Mouse (Mus musculus) neural tube, embryonic 11.5 days (tissue): ENCODE measurements around the gene Rap1b. TPM values are rescaled to one million over a fixed set of nuclear protein-coding genes. Genes with fewer than 3 reads are reported as not detected.

Experiments
- ATAC-seq: fragments of 200-750 bp; cut with Nextera tagmentation; 2 replicates; pipeline ENCODE4 v1.8.0; 2017; ENCODE audit warnings: moderate number of reproducible peaks, mild to moderate bottlenecking, moderate TSS enrichment, moderate library complexity; ENCODE audit not compliant: insufficient read depth, low FRiP score, low TSS enrichment
- DNase-seq: peaks from one replicate; pipeline ENCODE4 v3.0.0-alpha.2; 2015; ENCODE audit warnings: low spot score
- H3K27ac ChIP-seq: fragments of 300-500 bp; sonication (generic); 2 replicates; pipeline ENCODE4 v1.5.1; 2014; ENCODE audit warnings: low read depth, mild to moderate bottlenecking, low read length
- H3K27me3 ChIP-seq: fragments of 300-500 bp; sonication (generic); 2 replicates; pipeline ENCODE4 v1.6.1; 2014; ENCODE audit warnings: mild to moderate bottlenecking, low read length, mixed read lengths; ENCODE audit not compliant: control insufficient read depth, insufficient read depth
- H3K36me3 ChIP-seq: fragments of 300-500 bp; sonication (generic); 2 replicates; pipeline ENCODE4 v1.6.1; 2014; ENCODE audit warnings: mild to moderate bottlenecking, low read length, moderate library complexity, mixed read lengths; ENCODE audit not compliant: control insufficient read depth, insufficient read depth
- H3K4me1 ChIP-seq: fragments of 300-500 bp; sonication (generic); 2 replicates; pipeline ENCODE4 v1.6.1; 2014; ENCODE audit warnings: low read length, mixed read lengths; ENCODE audit not compliant: control insufficient read depth, insufficient read depth
- H3K4me2 ChIP-seq: fragments of 300-500 bp; sonication (generic); 2 replicates; pipeline ENCODE4 v1.6.1; 2014; ENCODE audit warnings: low read depth, mild to moderate bottlenecking, moderate library complexity
- H3K4me3 ChIP-seq: fragments of 300-500 bp; sonication (generic); 2 replicates; pipeline ENCODE4 v1.5.1; 2014; ENCODE audit warnings: low read depth, low read length
- H3K9ac ChIP-seq: fragments of 300-500 bp; sonication (generic); 2 replicates; pipeline ENCODE4 v1.6.1; 2014; ENCODE audit warnings: mild to moderate bottlenecking, low read length
- H3K9me3 ChIP-seq: fragments of 300-500 bp; sonication (generic); 2 replicates; pipeline ENCODE4 v1.6.1; 2016; ENCODE audit warnings: low read length; ENCODE audit not compliant: control insufficient read depth
- WGBS: fragments of 180-500 bp; shearing (Covaris S2); extraction: QIAGEN DNeasy Blood & Tissue Kit; methylation state at CpG from one replicate; pipeline ENCODE4 v1.1.7; 2014; 5-methylcytosine and 5-hydroxymethylcytosine counted together
- polyA plus RNA-seq: library from polyadenylated mRNA; unstranded; fragments of >200 nt; fragmentation: Nextera tagmentation; extraction: Ambion mirVana; gene quantifications from 2 replicates; pipeline ENCODE4 v1.2.1, GENCODE M21; 2014

The Rap1b gene
- polyA plus RNA-seq, 1 experiment from 2014 or later, result 183 TPM

GRCm38 (mm10) chr10:117839737-117840136, 6.1 kb downstream of the Rap1b start:
- H3K36me3 ChIP-seq, result no peaks in the 10 kb centered on the region
- no peak overlapping the region for H3K4me2 ChIP-seq
- H3K4me3 ChIP-seq, result no peak overlapping the region
- no peaks in the 10 kb centered on the region for H3K4me1 ChIP-seq
- ATAC-seq, result no peak
- H3K27me3 ChIP-seq, result no peaks in the 10 kb centered on the region
- H3K27ac ChIP-seq, result no peak overlapping the region
- no peak overlapping the region for H3K9ac ChIP-seq
- WGBS, result 92% methylated on average over 3 of the region's 3 CpGs
- H3K9me3 ChIP-seq, result no peaks in the 10 kb centered on the region
- DNase-seq, result no peak

GRCm38 (mm10) chr10:117838924-117839323, 6.9 kb downstream of the Rap1b start:
- H3K4me2 ChIP-seq, result no peak overlapping the region
- no peaks in the 10 kb centered on the region for H3K27me3 ChIP-seq
- no peak overlapping the region for H3K27ac ChIP-seq
- no peak for DNase-seq
- 93% methylated on average over 3 of the region's 3 CpGs for WGBS
- no peaks in the 10 kb centered on the region for H3K36me3 ChIP-seq
- H3K9me3 ChIP-seq, result no peaks in the 10 kb centered on the region
- H3K9ac ChIP-seq, result no peak overlapping the region
- H3K4me3 ChIP-seq, result no peak overlapping the region
- no peaks in the 10 kb centered on the region for H3K4me1 ChIP-seq
- no peak for ATAC-seq

GRCm38 (mm10) chr10:117836354-117836753, 9.5 kb downstream of the Rap1b start:
- DNase-seq (no peak), ATAC-seq (no peak)
- whole genome bisulfite sequencing, result 89% methylated on average over 2 of the region's 2 CpGs
- Histone ChIP-seq H3K9me3 (no peaks in the 10 kb centered on the region), H3K4me3 (no peak overlapping the region), H3K9ac (no peak overlapping the region), H3K36me3 (no peaks in the 10 kb centered on the region), H3K27ac (no peak overlapping the region), H3K4me2 (no peak overlapping the region), H3K4me1 (no peaks in the 10 kb centered on the region), H3K27me3 (no peaks in the 10 kb centered on the region)

GRCm38 (mm10) chr10:117835453-117835852, 10.4 kb downstream of the Rap1b start:
- Histone ChIP-seq H3K4me3 (no peak overlapping the region), H3K4me2 (no peak overlapping the region), H3K9ac (no peak overlapping the region), H3K27ac (no peak overlapping the region), H3K27me3 (no peaks in the 10 kb centered on the region), H3K4me1 (no peaks in the 10 kb centered on the region), H3K36me3 (no peaks in the 10 kb centered on the region), H3K9me3 (no peaks in the 10 kb centered on the region)
- ATAC-seq (no peak), DNase-seq (no peak)
- WGBS, result 56% methylated on average over 5 of the region's 5 CpGs

DNA sequence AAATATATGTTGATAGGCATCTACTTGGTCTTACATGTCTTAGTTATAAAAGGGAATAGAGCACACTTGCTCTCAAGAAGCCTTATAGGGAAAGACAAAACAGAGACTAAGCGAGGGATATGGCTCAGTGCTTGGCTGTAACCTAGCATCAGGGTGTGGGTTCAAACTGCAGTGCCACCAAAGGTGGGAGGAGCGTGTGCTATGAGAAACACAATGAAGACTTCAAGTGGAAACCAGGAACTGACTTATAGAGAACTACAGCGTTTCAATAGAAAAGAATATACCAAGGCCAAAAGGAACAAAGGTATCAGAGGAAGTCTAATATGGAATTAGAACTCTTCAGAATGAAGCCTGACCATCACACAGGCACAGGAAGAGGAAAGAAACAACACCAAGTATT, 15.0 kb downstream of the Rap1b start:
- Histone ChIP-seq H3K27me3 (no peaks in the 10 kb centered on the region), H3K4me3 (no peak overlapping the region), H3K27ac (no peak overlapping the region), H3K36me3 (no peaks in the 10 kb centered on the region), H3K4me2 (no peak overlapping the region), H3K9ac (no peak overlapping the region), H3K4me1 (no peaks in the 10 kb centered on the region), H3K9me3 (no peaks in the 10 kb centered on the region)
- ATAC-seq (no peak), DNase-seq (no peak)
- WGBS, result 87% methylated on average over 3 of the region's 3 CpGs

DNA sequence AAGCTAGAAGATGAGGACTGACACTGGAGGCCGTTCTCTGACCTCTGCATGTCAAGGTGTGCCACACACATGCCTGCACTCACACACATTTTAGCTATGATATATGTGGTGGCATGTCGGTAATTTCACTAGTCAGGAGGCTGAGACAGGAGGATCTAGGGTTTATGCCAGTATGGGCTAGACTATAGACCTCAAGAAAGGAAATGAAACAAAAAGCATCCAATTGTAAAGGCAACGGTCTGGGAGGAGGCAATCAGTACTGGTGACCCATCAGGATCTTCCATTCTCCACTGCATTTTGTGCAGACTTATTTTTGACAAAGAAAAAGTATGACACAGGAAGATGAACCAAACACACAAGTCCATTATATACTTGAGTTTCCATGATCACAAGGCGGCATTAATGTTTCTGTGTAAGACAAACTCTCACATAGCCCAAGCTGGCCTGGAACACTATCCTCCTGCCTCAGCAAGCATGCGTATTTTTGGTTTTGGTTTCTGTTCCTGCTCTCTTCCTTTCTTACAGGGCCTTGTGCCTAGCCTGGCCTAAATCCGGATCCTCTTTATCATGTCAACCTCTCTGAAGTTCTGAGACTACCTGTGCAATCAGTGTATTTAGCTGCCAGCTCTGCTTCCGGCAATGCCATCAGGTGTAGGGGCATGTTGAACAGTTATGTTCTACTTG, 16.2 kb downstream of the Rap1b start:
- no peak for ATAC-seq
- WGBS, result 96% methylated on average over 7 of the region's 7 CpGs

DNA sequence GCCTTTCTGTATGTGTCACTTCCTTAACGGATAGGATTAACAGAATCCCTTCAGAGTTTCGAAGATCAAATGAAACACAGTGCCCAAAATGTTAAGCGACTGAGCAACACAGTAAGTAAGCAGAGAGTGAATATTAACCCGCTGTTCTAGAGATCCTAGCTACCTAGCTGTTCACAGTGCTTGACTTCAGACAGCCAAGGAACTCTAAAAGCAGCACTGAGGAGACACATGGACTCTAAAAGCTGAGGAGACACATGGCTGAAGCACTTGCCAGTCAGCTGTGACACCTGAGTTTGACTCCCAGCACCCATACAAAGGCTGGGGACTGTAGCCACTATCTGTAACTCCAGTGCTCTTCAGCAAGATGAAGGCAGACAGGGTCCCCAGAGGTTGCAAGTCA, 16.8 kb downstream of the Rap1b start:
- no peaks in the 10 kb centered on the region for H3K4me1 ChIP-seq
- 93% methylated on average over 4 of the region's 4 CpGs for WGBS
- H3K4me2 ChIP-seq, result no peak overlapping the region
- H3K4me3 ChIP-seq, result no peak overlapping the region
- no peaks in the 10 kb centered on the region for H3K36me3 ChIP-seq
- H3K27me3 ChIP-seq, result no peaks in the 10 kb centered on the region
- DNase-seq (no peak), ATAC-seq (no peak)
- H3K9ac ChIP-seq, result no peak overlapping the region
- no peaks in the 10 kb centered on the region for H3K9me3 ChIP-seq
- no peak overlapping the region for H3K27ac ChIP-seq

More for the DNA sequence above, 16.2 kb downstream of the Rap1b start:
- no peak overlapping the region for H3K9ac ChIP-seq
- no peak for DNase-seq
- H3K9me3 ChIP-seq, result no peaks in the 10 kb centered on the region
- no peak overlapping the region for H3K27ac ChIP-seq
- no peaks in the 10 kb centered on the region for H3K36me3 ChIP-seq
- no peak overlapping the region for H3K4me3 ChIP-seq
- H3K4me1 ChIP-seq, result no peaks in the 10 kb centered on the region
- H3K27me3 ChIP-seq, result no peaks in the 10 kb centered on the region
- H3K4me2 ChIP-seq, result no peak overlapping the region

DNA sequence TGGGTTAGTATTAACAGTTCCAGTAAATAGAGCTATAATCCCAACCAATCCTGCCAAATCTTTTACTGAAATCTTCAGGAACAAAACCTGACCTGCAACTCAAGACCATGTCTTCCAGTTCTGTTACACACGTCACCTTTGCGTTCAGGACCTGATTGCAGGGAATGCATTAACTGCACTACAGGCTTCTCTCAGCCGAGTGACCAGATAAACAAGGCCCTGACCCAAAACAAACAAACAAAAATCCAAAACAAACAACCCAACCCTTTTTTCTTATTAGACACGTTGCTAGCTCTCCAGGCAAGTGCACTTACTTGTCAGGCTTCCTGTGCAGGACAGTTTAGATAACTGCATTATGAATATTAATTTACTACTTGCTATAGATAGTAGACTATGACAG, 17.3 kb downstream of the Rap1b start:
- no peak for ATAC-seq
- no peak overlapping the region for H3K4me2 ChIP-seq
- H3K4me1 ChIP-seq, result no peaks in the 10 kb centered on the region
- peaks cover 1% of the 10 kb centered on the region; the same call in 1 of the 2 replicates for H3K36me3 ChIP-seq
- no peak overlapping the region for H3K9ac ChIP-seq
- DNase-seq, result no peak
- no peak overlapping the region for H3K4me3 ChIP-seq
- no peak overlapping the region for H3K27ac ChIP-seq
- WGBS, result 76% methylated on average over 4 of the region's 4 CpGs
- no peaks in the 10 kb centered on the region for H3K9me3 ChIP-seq
- no peaks in the 10 kb centered on the region for H3K27me3 ChIP-seq

DNA sequence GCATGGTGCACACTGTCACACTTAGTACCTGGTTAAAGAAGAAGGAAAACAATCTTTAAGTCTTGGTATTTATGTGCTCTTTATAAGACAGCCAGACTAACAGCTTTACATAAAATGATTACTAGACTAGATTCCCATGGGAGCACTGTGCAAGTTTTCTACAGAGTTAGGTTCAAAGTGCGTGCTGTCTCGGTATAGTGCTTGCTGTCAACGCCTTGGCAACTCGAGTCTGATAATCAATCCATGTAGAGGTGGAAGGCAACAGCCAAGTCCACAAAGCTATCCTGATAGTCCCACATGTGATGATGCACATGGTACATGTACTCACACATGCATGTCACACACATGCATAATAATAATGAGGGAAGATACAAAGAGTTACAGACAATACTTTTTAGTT, 21.2 kb downstream of the Rap1b start:
- H3K4me1 ChIP-seq, result no peaks in the 10 kb centered on the region
- H3K4me3 ChIP-seq, result no peak overlapping the region
- 87% methylated on average over 4 of the region's 4 CpGs for WGBS
- H3K36me3 ChIP-seq, result peaks cover 7% of the 10 kb centered on the region
- H3K4me2 ChIP-seq, result no peak overlapping the region
- no peaks in the 10 kb centered on the region for H3K9me3 ChIP-seq
- no peak overlapping the region for H3K9ac ChIP-seq
- DNase-seq, result no peak
- H3K27ac ChIP-seq, result no peak overlapping the region
- H3K27me3 ChIP-seq, result no peaks in the 10 kb centered on the region
- no peak for ATAC-seq
